8 mouse cellular contexts compared by ENCODE assay signal in the genomic region with DNA sequence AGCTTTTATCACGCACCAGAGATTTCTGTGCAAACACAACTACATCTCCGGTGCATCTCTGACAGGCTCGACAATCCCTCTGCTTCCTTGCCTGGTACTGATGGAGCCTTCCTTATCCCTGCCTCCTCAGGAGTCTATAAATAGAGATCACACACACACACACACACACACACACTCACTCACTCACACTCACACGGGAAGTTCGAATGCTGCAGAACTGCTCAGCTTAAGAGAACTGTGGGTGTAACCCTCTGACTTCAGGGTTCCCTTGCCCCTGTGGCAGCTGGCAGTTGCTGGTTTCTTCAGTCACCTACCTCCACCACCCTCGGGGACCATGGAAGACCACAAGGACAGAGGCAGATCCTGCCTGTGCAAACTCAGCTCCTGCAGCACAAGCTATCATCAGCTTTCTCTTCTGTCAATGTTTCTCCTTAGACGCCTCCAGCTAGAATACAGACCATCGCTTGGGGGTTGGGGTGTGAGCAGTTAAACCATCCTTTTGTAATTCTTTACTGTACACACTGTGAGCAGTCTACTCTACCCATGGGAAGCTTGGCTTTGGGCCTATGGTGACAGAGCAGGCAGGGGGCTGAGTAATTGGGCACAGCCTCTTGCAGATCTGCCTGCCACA.
DNase-seq lines count a peak whose midpoint lies in the region; ATAC-seq and TF ChIP-seq lines count a peak whose summit lies in the region.
"Had no signal": no experiment of that assay in that cellular context is flagged by ENCODE, and none has a peak within 500 bp of the region (broad histone marks: within the 10 kb centered on the region; RNA-seq: fewer than 3 reads in every experiment).

No protein-coding gene starts in this region.

- no peaks in the 10 kb centered on the region for H3K4me1 ChIP-seq in lung, embryonic 14.5 days (ENCODE audit: insufficient read depth)
- H3K4me1 ChIP-seq in forebrain, embryonic 16.5 days (replicated peaks; ENCODE audit: control insufficient read depth, insufficient read depth, low read length), result peaks cover 35% of the 10 kb centered on the region
- no peaks in the 10 kb centered on the region for H3K4me1 ChIP-seq in stomach, embryonic 16.5 days (ENCODE audit: control insufficient read depth, insufficient read depth, low read length)

- DNase-seq in lung, embryonic 14.5 days, result no peak
- no peak for DNase-seq in lung, adult 18-20 months
- peak; percentile 45 to 57 for DNase-seq in left cerebral cortex, adult 2 months (ENCODE audit: extremely low spot score in 1 of 2, low spot score in 2 of 2)
- no peak for DNase-seq in Muller cell, postnatal 12 days (ENCODE audit: inconsistent ontology term)
- DNase-seq: cerebellum, postnatal 14 days had no signal

- intact Hi-C loops in left cerebral cortex, adult 2 months (cut with DNase I), result no loop called here

- H3K9me3 ChIP-seq in lung, embryonic 14.5 days (ENCODE audit: low read depth, low read length), result no peaks in the 10 kb centered on the region
- H3K9me3 ChIP-seq in forebrain, embryonic 16.5 days (ENCODE audit: control insufficient read depth, low read length), result no peaks in the 10 kb centered on the region
- H3K9me3 ChIP-seq in stomach, embryonic 16.5 days (replicated peaks; ENCODE audit: control insufficient read depth, low read length), result no peaks in the 10 kb centered on the region

- WGBS in lung, embryonic 14.5 days, result 25% methylated on average over 8 of the region's 8 CpGs
- WGBS in forebrain, embryonic 16.5 days, result 47% methylated on average over 8 of the region's 8 CpGs
- 39% methylated on average over 8 of the region's 8 CpGs for WGBS in stomach, embryonic 16.5 days

- H3K27me3 ChIP-seq in lung, embryonic 14.5 days (ENCODE audit: insufficient read depth, low read length), result no peaks in the 10 kb centered on the region
- H3K27me3 ChIP-seq in forebrain, embryonic 16.5 days (replicated peaks; ENCODE audit: control insufficient read depth, insufficient read depth, low read length), result no peaks in the 10 kb centered on the region
- H3K27me3 ChIP-seq in stomach, embryonic 16.5 days (ENCODE audit: control insufficient read depth, insufficient read depth, low read length), result no peaks in the 10 kb centered on the region

- no peak overlapping the region for H3K4me3 ChIP-seq in lung, embryonic 14.5 days (ENCODE audit: low read depth, low read length)
- no peak overlapping the region for H3K4me3 ChIP-seq in forebrain, embryonic 16.5 days (replicated peaks; ENCODE audit: low read length)
- H3K4me3 ChIP-seq in left cerebral cortex, adult 2 months, result no peak overlapping the region
- H3K4me3 ChIP-seq in stomach, embryonic 16.5 days (replicated peaks; ENCODE audit: low read length), result no peak overlapping the region

- H3K36me3 ChIP-seq in lung, embryonic 14.5 days (ENCODE audit: insufficient read depth), result no peaks in the 10 kb centered on the region
- no peaks in the 10 kb centered on the region for H3K36me3 ChIP-seq in forebrain, embryonic 16.5 days (ENCODE audit: control insufficient read depth, insufficient read depth)
- no peaks in the 10 kb centered on the region for H3K36me3 ChIP-seq in stomach, embryonic 16.5 days (ENCODE audit: control insufficient read depth, insufficient read depth, low read length)

- no peak overlapping the region for H3K27ac ChIP-seq in lung, embryonic 14.5 days (ENCODE audit: low read depth)
- peak overlapping the region; percentile 61 for H3K27ac ChIP-seq in forebrain, embryonic 16.5 days (ENCODE audit: low read length)
- peak overlapping the region; percentile 89 for H3K27ac ChIP-seq in left cerebral cortex, adult 2 months
- peak overlapping the region; percentile 21; the same call in 1 of the 2 replicates for H3K27ac ChIP-seq in stomach, embryonic 16.5 days (ENCODE audit: low read length)

- H3K9ac ChIP-seq in lung, embryonic 14.5 days, result peak overlapping the region; percentile 5; the same call in 1 of the 2 replicates
- H3K9ac ChIP-seq in forebrain, embryonic 16.5 days (replicated peaks; ENCODE audit: low read depth, low read length), result no peak overlapping the region
- H3K9ac ChIP-seq in stomach, embryonic 16.5 days (ENCODE audit: low read length), result no peak overlapping the region

- TF ChIP-seq CTCF in lung, embryonic 14.5 days (IDR thresholded peaks at IDR 0.05; ENCODE audit: low read depth), result no peak
- no peak for TF ChIP-seq CTCF in left cerebral cortex, adult 2 months (IDR thresholded peaks at IDR 0.05)

- no peak for ATAC-seq in lung, embryonic 14.5 days (ENCODE audit: insufficient read depth)
- ATAC-seq in forebrain, embryonic 16.5 days, result peak; percentile 52
- ATAC-seq in stomach, embryonic 16.5 days (ENCODE audit: insufficient read depth, low FRiP score), result no peak
- no peak for ATAC-seq in cerebellum, adult (ENCODE audit: insufficient number of reproducible peaks, low FRiP score, low TSS enrichment)

- H3K4me2 ChIP-seq in lung, embryonic 14.5 days, result no peak overlapping the region
- no peak overlapping the region for H3K4me2 ChIP-seq in forebrain, embryonic 16.5 days (ENCODE audit: low read length)
- no peak overlapping the region for H3K4me2 ChIP-seq in stomach, embryonic 16.5 days (ENCODE audit: low read depth, low read length)

Comparison
In these comparisons a context has a peak if more than half of its experiments do, and no peak if none do; other contexts are left out.
1. DNase-seq: peak in left cerebral cortex, adult 2 months (2 of 2); none in lung, embryonic 14.5 days (single experiment), lung, adult 18-20 months (0 of 2) and Muller cell, postnatal 12 days (single experiment).